Mouse (Mus musculus) olfactory bulb, adult 2 months (tissue): Measurements from ENCODE around the gene Cdt1.

Experiments
- CTCF ChIP-seq: fragments of 200-500 bp; IDR thresholded peaks from 2 replicates; pipeline ENCODE4 v1.5.1; 2012; ENCODE audit warnings: low read depth, mild to moderate bottlenecking, low read length, moderate library complexity; ENCODE audit not compliant: insufficient read depth
- POLR2A ChIP-seq: fragments of 200-500 bp; IDR thresholded peaks from 2 replicates; pipeline ENCODE4 v1.6.1; 2012; ENCODE audit warnings: mild to moderate bottlenecking, low read depth, low read length, moderate library complexity; ENCODE audit not compliant: insufficient read depth

GRCm38 (mm10) chr8:122617947-122618546, 50.2 kb downstream of the Cdt1 start:
- TF ChIP-seq CTCF: no peak
- TF ChIP-seq POLR2A: no peak
